Mouse (Mus musculus): ENCODE results near the gene Bcl11b. TPM values are rescaled to one million over a fixed set of nuclear protein-coding genes. Genes with fewer than 3 reads are reported as not detected.

The Bcl11b gene
- polyA plus RNA-seq (2014; fragmentation: Nextera tagmentation; extraction: Ambion mirVana), result 38.0 and 38.2 TPM in 2 replicates

DNA sequence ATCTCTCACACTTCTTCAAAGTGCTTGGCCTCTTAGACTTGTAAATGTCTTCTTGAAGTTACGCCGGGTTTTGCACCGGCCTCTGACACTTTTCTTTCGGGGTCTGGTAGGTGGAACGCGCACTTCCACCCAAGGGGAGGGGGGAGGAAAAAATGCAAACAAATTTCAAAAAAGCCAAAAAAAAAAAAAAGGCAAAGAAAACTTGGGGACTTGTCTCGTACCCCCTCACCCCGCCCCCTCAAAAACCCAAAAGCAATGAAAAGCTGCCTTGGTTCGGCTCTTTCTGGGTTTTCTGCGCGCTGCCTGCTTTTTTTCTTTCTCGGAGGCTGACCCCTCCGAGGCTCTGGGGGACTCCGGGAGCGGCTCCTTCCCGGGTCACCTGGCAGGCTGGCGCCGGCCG lies at the start of gene Bcl11b:
TSS of gene Bcl11b (minus strand) at position 120 of the 400 bp plus-strand sequence.
- WGBS, result 0% methylated on average over 18 of the region's 19 CpGs
- Histone ChIP-seq H3K9ac (replicated peaks; ENCODE audit: low read depth, low read length) (peak within 1 kb of the TSS; percentile 94), H3K27ac (ENCODE audit: low read depth, low read length) (peak within 1 kb of the TSS; percentile 96), H3K27me3 (ENCODE audit: control insufficient read depth, insufficient read depth, low read length) (no peaks in the 10 kb centered on the region), H3K4me2 (ENCODE audit: low read depth, low read length) (peak within 1 kb of the TSS; percentile 81), H3K4me3 (ENCODE audit: low read depth, low read length) (peak within 1 kb of the TSS; percentile 81), H3K36me3 (ENCODE audit: control insufficient read depth, insufficient read depth, low read length) (no peaks in the 10 kb centered on the region), H3K4me1 (ENCODE audit: control insufficient read depth, insufficient read depth, low read length) (peaks cover 11% of the 10 kb centered on the region; the same call in 1 of the 2 replicates), H3K9me3 (ENCODE audit: control insufficient read depth, low read length) (no peaks in the 10 kb centered on the region)
- ATAC-seq (ENCODE audit: low read depth), result no peak

DNA sequence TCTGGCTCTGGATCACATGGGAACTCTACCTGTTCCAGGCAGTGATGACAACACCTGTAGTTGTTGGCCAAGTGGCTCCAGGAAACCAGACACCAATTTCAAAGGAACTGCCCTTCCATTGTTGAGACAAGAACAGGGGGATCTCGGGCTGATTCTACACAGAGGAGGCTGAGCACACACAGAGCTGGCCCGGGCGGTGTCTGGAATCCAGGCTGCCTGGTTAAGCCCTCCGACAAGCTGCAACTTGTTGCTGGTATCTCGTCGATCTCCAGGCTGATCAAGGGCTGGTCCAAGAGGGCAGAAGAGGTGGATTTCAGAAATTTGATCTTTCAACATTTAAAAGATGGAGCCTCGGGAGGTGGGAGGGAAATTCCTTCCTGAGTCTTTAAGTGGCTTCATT lies 47.6 kb upstream of the Bcl11b start:
- H3K4me2 ChIP-seq (ENCODE audit: low read depth, low read length), result no peak overlapping the region
- H3K36me3 ChIP-seq (ENCODE audit: control insufficient read depth, insufficient read depth, low read length), result no peaks in the 10 kb centered on the region
- ATAC-seq (ENCODE audit: low read depth), result no peak
- H3K9ac ChIP-seq (replicated peaks; ENCODE audit: low read depth, low read length), result no peak overlapping the region
- H3K27me3 ChIP-seq (ENCODE audit: control insufficient read depth, insufficient read depth, low read length), result no peaks in the 10 kb centered on the region
- no peak overlapping the region for H3K27ac ChIP-seq (ENCODE audit: low read depth, low read length)
- no peak overlapping the region for H3K4me3 ChIP-seq (ENCODE audit: low read depth, low read length)
- H3K4me1 ChIP-seq (ENCODE audit: control insufficient read depth, insufficient read depth, low read length), result no peaks in the 10 kb centered on the region
- no peaks in the 10 kb centered on the region for H3K9me3 ChIP-seq (ENCODE audit: control insufficient read depth, low read length)
- WGBS, result 78% methylated on average over 7 of the region's 7 CpGs

DNA sequence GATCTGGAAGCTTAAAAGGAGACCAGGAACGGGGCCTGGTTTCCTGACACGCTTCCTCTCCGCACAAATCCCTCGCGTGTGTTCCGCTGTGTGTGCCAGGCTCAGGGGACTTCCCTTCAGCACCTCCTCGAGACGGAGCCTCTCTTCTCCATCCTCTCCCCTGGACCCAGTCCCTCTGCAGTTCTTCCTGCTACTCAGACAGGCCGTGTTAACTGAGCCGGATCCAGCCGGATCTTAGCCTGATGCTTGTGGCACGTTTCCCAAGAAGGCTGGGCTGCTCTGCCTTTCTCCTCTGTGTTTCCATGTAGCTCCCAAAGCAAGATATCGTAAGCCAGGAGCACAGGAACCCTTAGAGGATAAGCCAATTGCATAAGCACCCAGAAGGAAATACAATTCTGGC lies 46.2 kb upstream of the Bcl11b start:
- WGBS, result 91% methylated on average over 13 of the region's 13 CpGs
- Histone ChIP-seq H3K27me3 (ENCODE audit: control insufficient read depth, insufficient read depth, low read length) (no peaks in the 10 kb centered on the region), H3K4me3 (ENCODE audit: low read depth, low read length) (no peak overlapping the region), H3K9me3 (ENCODE audit: control insufficient read depth, low read length) (no peaks in the 10 kb centered on the region), H3K36me3 (ENCODE audit: control insufficient read depth, insufficient read depth, low read length) (no peaks in the 10 kb centered on the region), H3K4me2 (ENCODE audit: low read depth, low read length) (no peak overlapping the region), H3K9ac (replicated peaks; ENCODE audit: low read depth, low read length) (no peak overlapping the region), H3K4me1 (ENCODE audit: control insufficient read depth, insufficient read depth, low read length) (no peaks in the 10 kb centered on the region), H3K27ac (ENCODE audit: low read depth, low read length) (no peak overlapping the region)
- no peak for ATAC-seq (ENCODE audit: low read depth)

DNA sequence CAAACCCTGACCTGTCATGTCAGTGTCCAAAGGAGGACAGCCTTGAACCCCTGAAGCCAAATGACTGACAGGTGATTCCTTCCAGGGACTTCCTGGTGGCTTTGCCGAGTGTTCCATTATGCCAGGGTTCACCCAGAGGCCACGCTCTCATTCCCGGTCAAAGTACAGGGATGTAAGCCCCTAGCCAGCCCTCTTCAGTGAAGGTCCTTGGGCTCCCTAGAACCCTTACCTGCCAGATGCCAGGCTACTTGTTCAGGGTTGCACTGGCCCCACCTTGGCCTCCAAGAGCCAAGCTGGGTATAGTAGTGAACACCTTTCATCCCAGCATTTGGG lies 38.8 kb upstream of the Bcl11b start:
- Histone ChIP-seq H3K9ac (replicated peaks; ENCODE audit: low read depth, low read length) (no peak overlapping the region), H3K27me3 (ENCODE audit: control insufficient read depth, insufficient read depth, low read length) (no peaks in the 10 kb centered on the region), H3K4me1 (ENCODE audit: control insufficient read depth, insufficient read depth, low read length) (no peaks in the 10 kb centered on the region), H3K36me3 (ENCODE audit: control insufficient read depth, insufficient read depth, low read length) (no peaks in the 10 kb centered on the region), H3K4me2 (ENCODE audit: low read depth, low read length) (no peak overlapping the region), H3K9me3 (ENCODE audit: control insufficient read depth, low read length) (no peaks in the 10 kb centered on the region), H3K27ac (ENCODE audit: low read depth, low read length) (no peak overlapping the region), H3K4me3 (ENCODE audit: low read depth, low read length) (no peak overlapping the region)
- ATAC-seq (ENCODE audit: low read depth), result no peak
- WGBS, result 48% methylated on average over 3 of the region's 3 CpGs

DNA sequence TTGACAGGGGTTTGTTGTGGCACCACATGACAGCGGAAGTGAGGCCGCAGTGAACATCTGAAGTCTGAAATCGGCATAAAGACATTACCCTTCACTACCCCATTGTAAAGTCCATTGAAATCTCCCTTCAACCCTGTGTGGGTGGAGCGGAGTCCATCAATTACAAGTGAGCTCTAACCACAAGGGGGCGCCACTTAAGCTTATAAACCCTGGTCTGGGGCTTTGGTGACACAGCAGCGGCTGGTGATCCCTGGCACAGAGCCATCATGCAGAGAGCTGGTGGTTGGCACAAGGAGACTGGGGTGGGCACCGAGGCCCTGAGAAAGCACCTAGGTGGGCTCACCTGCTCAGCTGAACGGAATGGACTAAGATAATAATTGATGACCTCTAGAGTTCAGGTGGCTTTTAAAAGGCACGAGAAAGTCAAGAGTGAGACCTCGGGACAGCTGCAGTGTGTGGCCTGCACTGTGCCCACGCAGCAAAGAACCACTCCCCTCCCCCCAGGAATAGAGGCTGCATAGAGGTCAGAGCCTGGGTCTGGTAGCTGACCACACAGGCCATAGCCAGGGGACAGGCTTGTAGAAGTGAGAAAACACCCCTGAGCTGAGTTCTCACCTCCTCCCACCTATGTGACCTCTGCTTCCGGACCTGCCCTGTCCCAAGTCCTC lies 38.3 kb upstream of the Bcl11b start:
- 37% methylated on average over 12 of the region's 12 CpGs for WGBS
- Histone ChIP-seq H3K9ac (replicated peaks; ENCODE audit: low read depth, low read length) (no peak overlapping the region), H3K9me3 (ENCODE audit: control insufficient read depth, low read length) (no peaks in the 10 kb centered on the region), H3K4me3 (ENCODE audit: low read depth, low read length) (no peak overlapping the region), H3K4me2 (ENCODE audit: low read depth, low read length) (no peak overlapping the region), H3K27me3 (ENCODE audit: control insufficient read depth, insufficient read depth, low read length) (no peaks in the 10 kb centered on the region), H3K27ac (ENCODE audit: low read depth, low read length) (no peak overlapping the region), H3K4me1 (ENCODE audit: control insufficient read depth, insufficient read depth, low read length) (no peaks in the 10 kb centered on the region), H3K36me3 (ENCODE audit: control insufficient read depth, insufficient read depth, low read length) (no peaks in the 10 kb centered on the region)
- no peak for ATAC-seq (ENCODE audit: low read depth)

DNA sequence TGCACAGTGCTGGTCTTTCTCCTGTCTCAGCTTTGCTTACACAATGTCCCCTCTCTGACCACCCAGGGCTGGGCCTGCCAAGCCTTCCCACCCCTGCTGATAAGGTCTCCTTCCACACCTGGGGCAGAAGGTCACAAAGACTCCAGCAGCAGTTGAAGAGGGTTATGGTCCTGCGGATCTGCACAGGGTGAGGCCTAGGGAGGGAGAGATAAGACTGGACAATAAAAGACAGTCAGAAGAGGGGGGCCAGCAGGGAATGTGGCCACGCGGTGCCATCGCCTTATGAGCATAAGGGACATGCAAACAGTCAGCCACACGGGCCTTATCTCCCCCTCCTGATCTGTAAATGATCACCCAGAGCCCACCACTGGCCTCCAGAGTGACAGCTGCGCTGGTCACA lies 34.0 kb upstream of the Bcl11b start:
- H3K4me2 ChIP-seq (ENCODE audit: low read depth, low read length), result no peak overlapping the region
- no peaks in the 10 kb centered on the region for H3K9me3 ChIP-seq (ENCODE audit: control insufficient read depth, low read length)
- no peak overlapping the region for H3K9ac ChIP-seq (replicated peaks; ENCODE audit: low read depth, low read length)
- no peak overlapping the region for H3K4me3 ChIP-seq (ENCODE audit: low read depth, low read length)
- H3K36me3 ChIP-seq (ENCODE audit: control insufficient read depth, insufficient read depth, low read length), result no peaks in the 10 kb centered on the region
- ATAC-seq (ENCODE audit: low read depth), result no peak
- WGBS, result 70% methylated on average over 6 of the region's 6 CpGs
- no peaks in the 10 kb centered on the region for H3K27me3 ChIP-seq (ENCODE audit: control insufficient read depth, insufficient read depth, low read length)
- H3K27ac ChIP-seq (ENCODE audit: low read depth, low read length), result no peak overlapping the region
- H3K4me1 ChIP-seq (ENCODE audit: control insufficient read depth, insufficient read depth, low read length), result no peaks in the 10 kb centered on the region

DNA sequence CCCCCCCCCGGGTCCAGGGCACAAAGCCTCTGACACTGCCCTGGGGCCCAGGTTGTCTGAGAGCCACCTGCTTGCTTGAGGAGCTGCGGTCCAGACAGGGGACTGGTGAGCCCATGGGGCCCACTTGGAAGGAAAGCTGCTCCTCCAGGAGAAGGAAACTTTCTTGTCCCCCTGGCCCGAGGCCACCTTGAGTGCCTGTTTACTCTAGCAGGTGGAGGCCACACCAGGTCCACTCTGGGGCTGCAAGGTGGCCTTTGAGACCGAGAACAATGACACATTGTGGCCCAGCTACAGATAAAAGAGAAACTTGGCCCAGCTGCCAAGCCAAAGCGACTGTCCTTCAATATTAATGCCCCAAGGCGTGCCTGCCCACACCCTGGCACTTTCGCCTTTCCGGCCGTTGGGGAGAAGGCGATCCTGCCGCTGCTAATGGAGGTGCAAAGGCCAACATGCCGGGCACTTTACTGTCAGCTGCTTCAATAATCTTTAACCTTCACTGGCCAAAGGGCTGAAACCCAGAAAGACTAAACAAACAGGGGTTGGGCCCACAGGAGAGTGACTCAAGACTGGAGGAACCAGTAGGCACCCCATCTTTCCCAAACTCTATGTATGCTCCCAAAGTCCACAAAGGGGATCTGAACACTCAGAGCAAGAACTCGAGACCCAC lies 32.1 kb upstream of the Bcl11b start:
- no peaks in the 10 kb centered on the region for H3K4me1 ChIP-seq (ENCODE audit: control insufficient read depth, insufficient read depth, low read length)
- no peak for ATAC-seq (ENCODE audit: low read depth)
- H3K4me3 ChIP-seq (ENCODE audit: low read depth, low read length), result no peak overlapping the region
- H3K9me3 ChIP-seq (ENCODE audit: control insufficient read depth, low read length), result no peaks in the 10 kb centered on the region
- H3K27ac ChIP-seq (ENCODE audit: low read depth, low read length), result no peak overlapping the region
- H3K9ac ChIP-seq (replicated peaks; ENCODE audit: low read depth, low read length), result no peak overlapping the region
- no peaks in the 10 kb centered on the region for H3K36me3 ChIP-seq (ENCODE audit: control insufficient read depth, insufficient read depth, low read length)
- WGBS, result 73% methylated on average over 13 of the region's 13 CpGs
- H3K4me2 ChIP-seq (ENCODE audit: low read depth, low read length), result no peak overlapping the region
- H3K27me3 ChIP-seq (ENCODE audit: control insufficient read depth, insufficient read depth, low read length), result no peaks in the 10 kb centered on the region

DNA sequence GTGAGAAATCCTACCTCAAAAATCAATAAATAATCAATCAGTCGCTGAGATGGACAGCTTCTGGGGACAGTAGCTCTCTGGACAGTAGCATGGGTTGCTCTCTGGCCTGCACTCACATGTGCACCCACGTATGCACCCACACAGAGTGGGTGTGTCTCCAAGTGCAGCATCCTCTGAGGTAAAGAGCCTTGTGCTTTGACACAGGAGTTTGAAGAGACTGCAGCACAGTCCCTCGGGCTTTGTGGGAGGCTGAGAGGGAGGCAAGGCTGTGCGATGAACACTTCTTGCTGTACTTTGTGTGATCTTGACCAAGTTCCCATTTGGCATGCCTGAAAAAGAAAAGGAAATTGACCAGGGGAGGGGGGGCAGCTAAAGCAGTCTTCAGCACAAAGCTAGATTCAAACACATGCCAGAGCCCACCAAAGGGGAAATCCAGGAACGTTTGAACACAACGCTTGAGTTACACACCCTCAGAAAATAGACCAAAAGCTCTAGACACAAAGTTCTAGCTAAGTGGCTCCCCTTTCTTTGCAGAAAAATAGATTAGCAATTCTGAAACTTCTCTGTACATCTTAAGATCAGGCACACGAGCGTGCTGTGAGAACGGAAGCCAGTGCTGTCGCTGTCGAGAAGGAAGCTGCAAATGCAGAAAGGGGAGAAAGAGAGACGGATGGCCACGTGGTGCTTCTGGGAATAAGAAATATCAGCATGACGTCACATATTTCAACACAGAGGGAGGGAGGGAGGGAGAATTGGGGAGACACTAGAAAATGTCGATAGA lies 19.6 kb upstream of the Bcl11b start:
- no peak for ATAC-seq (ENCODE audit: low read depth)
- no peak overlapping the region for H3K4me2 ChIP-seq (ENCODE audit: low read depth, low read length)
- 76% methylated on average over 15 of the region's 15 CpGs for WGBS
- H3K36me3 ChIP-seq (ENCODE audit: control insufficient read depth, insufficient read depth, low read length), result no peaks in the 10 kb centered on the region
- no peak overlapping the region for H3K9ac ChIP-seq (replicated peaks; ENCODE audit: low read depth, low read length)
- no peaks in the 10 kb centered on the region for H3K4me1 ChIP-seq (ENCODE audit: control insufficient read depth, insufficient read depth, low read length)
- H3K27me3 ChIP-seq (ENCODE audit: control insufficient read depth, insufficient read depth, low read length), result no peaks in the 10 kb centered on the region
- H3K9me3 ChIP-seq (ENCODE audit: control insufficient read depth, low read length), result no peaks in the 10 kb centered on the region
- H3K4me3 ChIP-seq (ENCODE audit: low read depth, low read length), result no peak overlapping the region
- no peak overlapping the region for H3K27ac ChIP-seq (ENCODE audit: low read depth, low read length)

DNA sequence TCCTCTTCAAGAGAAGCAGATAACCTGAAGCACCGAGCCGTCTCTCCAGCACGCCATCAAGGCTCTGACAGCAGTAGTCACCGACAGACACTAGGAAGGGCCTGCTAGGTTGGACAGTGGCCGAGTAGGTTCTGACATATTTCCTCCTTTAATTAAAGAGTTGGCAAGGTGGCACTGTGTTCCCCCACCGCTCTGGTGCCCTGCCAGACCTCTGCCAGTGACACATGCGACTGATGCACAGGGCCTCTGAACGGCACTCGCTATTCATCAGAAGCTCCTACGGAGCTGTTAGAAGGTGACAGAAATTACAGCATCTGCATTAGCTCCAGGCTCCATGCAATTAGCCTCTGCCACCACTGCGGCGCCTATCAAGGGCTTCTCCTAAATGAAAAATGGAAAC lies 8.6 kb upstream of the Bcl11b start:
- Histone ChIP-seq H3K36me3 (ENCODE audit: control insufficient read depth, insufficient read depth, low read length) (no peaks in the 10 kb centered on the region), H3K9me3 (ENCODE audit: control insufficient read depth, low read length) (no peaks in the 10 kb centered on the region), H3K27me3 (ENCODE audit: control insufficient read depth, insufficient read depth, low read length) (no peaks in the 10 kb centered on the region), H3K4me2 (ENCODE audit: low read depth, low read length) (no peak overlapping the region), H3K9ac (replicated peaks; ENCODE audit: low read depth, low read length) (no peak overlapping the region), H3K4me1 (ENCODE audit: control insufficient read depth, insufficient read depth, low read length) (peaks cover 2% of the 10 kb centered on the region; the same call in 1 of the 2 replicates), H3K4me3 (ENCODE audit: low read depth, low read length) (no peak overlapping the region), H3K27ac (ENCODE audit: low read depth, low read length) (no peak overlapping the region)
- ATAC-seq (ENCODE audit: low read depth), result no peak
- 71% methylated on average over 12 of the region's 12 CpGs for WGBS
